Mouse (Mus musculus) cerebellum, adult 2 months (tissue): ENCODE data around the gene Slc1a1. TPM values are rescaled to one million over a fixed set of nuclear protein-coding genes. Genes with fewer than 3 reads are reported as not detected.
A peak's percentile ranks its signal among the peaks of the same experiment; 100 is the strongest.

ENCODE experiments used
- DNase-seq, 2 experiments: peaks; one replicate each; pipeline ENCODE4 v3.0.0; 2021
- H3K27ac ChIP-seq: fragments of 200-500 bp; 2 replicates; pipeline ENCODE4 v1.5.1; 2012; ENCODE audit warnings: low read length, control low read depth, inconsistent platforms; ENCODE audit not compliant: insufficient read depth
- H3K27me3 ChIP-seq: fragments of 200-500 bp; 2 replicates; pipeline ENCODE4 v1.6.1; 2012; ENCODE audit warnings: inconsistent platforms, mild to moderate bottlenecking, low read length, moderate library complexity; ENCODE audit not compliant: control insufficient read depth, insufficient read depth
- H3K4me1 ChIP-seq: fragments of 200-500 bp; 2 replicates; pipeline ENCODE4 v1.6.1; 2011; ENCODE audit warnings: low read length; ENCODE audit not compliant: control insufficient read depth, insufficient read depth
- H3K4me3 ChIP-seq: fragments of 200-500 bp; replicated peaks from 2 replicates; pipeline ENCODE3; 2011; ENCODE audit warnings: mild to moderate bottlenecking, low read depth, low read length, control low read depth; ENCODE audit not compliant: insufficient read depth
- CTCF ChIP-seq: fragments of 200-500 bp; IDR thresholded peaks from 2 replicates; pipeline ENCODE4 v1.5.1; 2011; ENCODE audit warnings: low read depth, mild to moderate bottlenecking, control low read depth, low read length, moderate library complexity, borderline replicate concordance; ENCODE audit not compliant: insufficient read depth
- POLR2A ChIP-seq: fragments of 200-500 bp; IDR thresholded peaks from 2 replicates; pipeline ENCODE4 v1.6.1; 2011; ENCODE audit warnings: low read length, control low read depth, borderline replicate concordance; ENCODE audit not compliant: insufficient read depth
- WGBS: fragments of 180-500 bp; shearing (Covaris S2); methylation state at CpG from one replicate; pipeline ENCODE4 v1.1.7; 2018; 5-methylcytosine and 5-hydroxymethylcytosine counted together
- polyA plus RNA-seq: library from polyadenylated mRNA; depleted of rRNA; stranded (reverse); fragments of >200 nt; gene quantifications from 2 replicates; pipeline ENCODE4 v1.2.3, GENCODE M21; 2012; rRNA removed

Gene Slc1a1
- polyA plus RNA-seq, 1 experiment = 34.7 TPM

DNA sequence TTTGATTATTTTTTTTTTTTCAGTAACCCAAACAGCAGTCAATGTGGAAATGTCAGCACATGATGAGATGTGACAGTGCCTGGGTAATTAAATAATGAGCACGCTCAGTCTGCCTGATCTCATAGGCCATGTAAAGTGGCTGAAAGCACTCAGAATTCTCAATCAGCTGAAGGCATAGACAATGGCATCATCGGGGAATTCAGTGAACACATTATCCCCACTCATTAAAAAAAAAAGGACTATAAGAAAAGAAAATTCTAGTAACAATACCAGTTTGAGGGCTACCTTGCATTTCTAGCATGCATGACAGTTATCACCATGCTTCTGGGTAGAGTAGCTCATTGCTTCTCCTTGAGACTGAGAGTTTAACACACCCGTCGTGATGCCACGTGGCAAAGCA is 116.4 kb downstream of the Slc1a1 start:
- 63% methylated on average over 5 of the region's 5 CpGs for WGBS
- Histone ChIP-seq H3K27me3 (no peaks in the 10 kb centered on the region), H3K4me1 (no peaks in the 10 kb centered on the region), H3K27ac (no peak overlapping the region), H3K4me3 (no peak overlapping the region)
- no peak for TF ChIP-seq POLR2A
- no peak for TF ChIP-seq CTCF
- no peak for DNase-seq

DNA sequence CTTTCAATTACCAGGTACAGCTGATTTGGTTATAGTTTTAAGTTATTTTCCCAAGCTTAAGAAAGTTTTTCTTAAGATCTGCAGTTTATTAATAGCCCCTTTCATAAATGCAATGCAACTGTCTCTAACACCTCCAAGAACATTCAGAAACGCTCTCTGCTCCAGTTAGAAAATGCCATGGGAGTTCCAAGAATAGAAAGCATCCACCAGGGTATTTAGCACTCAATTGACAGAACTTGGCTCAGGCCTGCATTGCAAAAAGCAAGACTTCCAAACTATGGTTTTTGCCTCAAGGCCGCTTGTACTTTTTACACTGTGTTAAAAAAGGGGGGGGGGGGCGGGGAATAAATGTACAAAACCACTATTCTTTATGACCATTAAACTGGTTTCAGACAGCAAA is 128.3 kb downstream of the Slc1a1 start:
- no peak for TF ChIP-seq POLR2A
- TF ChIP-seq CTCF = no peak
- H3K4me3 ChIP-seq = peak overlapping the region; percentile 83
- no peaks in the 10 kb centered on the region for H3K27me3 ChIP-seq
- DNase-seq = peak in 1 of 2 experiments; percentile 25
- peak overlapping the region; percentile 94; the same call in 1 of the 2 replicates for H3K27ac ChIP-seq
- 16% methylated on average over 3 of the region's 3 CpGs for WGBS
- peaks cover 4% of the 10 kb centered on the region; the same call in 1 of the 2 replicates for H3K4me1 ChIP-seq

DNA sequence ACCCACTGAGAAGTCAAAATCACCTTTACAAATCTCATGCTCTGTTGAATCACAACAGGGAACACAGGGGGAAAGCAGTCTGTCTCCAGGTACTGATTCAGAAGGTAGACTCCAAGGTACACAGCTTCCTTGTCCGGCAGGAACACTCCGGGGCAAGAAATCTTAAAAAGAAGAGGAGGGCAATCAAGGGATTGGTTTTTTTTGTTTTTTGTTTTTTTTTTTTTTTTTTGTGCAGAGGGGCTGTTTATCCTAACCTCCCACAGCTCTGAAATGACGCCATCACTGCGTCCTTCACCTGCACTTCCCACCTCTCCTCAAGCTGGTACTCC is 128.6 kb downstream of the Slc1a1 start:
- H3K27ac ChIP-seq = peak overlapping the region; percentile 94
- H3K27me3 ChIP-seq = no peaks in the 10 kb centered on the region
- no peak for TF ChIP-seq CTCF
- TF ChIP-seq POLR2A = no peak
- peaks cover 4% of the 10 kb centered on the region; the same call in 1 of the 2 replicates for H3K4me1 ChIP-seq
- peak overlapping the region; percentile 83 for H3K4me3 ChIP-seq
- WGBS = 1% methylated on average over 4 of the region's 4 CpGs
- DNase-seq = no peak

Other genes starting within 250 kb of the Slc1a1 start
- 0.59 and 0.63 TPM in 2 replicates for gene Glis3, start 155.0 kb upstream of the Slc1a1 start, polyA plus RNA-seq
- gene Plpp6, start 128.9 kb downstream of the Slc1a1 start, polyA plus RNA-seq = 29.7 and 31.9 TPM in 2 replicates
- 4.5 and 6.2 TPM in 2 replicates for gene 4430402I18Rik, start 132.8 kb downstream of the Slc1a1 start, polyA plus RNA-seq
- gene Cdc37l1, start 155.3 kb downstream of the Slc1a1 start, polyA plus RNA-seq = 86.2 and 91.8 TPM in 2 replicates
- gene Ak3, start 212.9 kb downstream of the Slc1a1 start, polyA plus RNA-seq = 63.9 and 64.7 TPM in 2 replicates